Mouse (Mus musculus) forebrain, embryonic 10.5 days (tissue): Measurements from ENCODE around the gene Ces3a. TPM values are rescaled to one million over a fixed set of nuclear protein-coding genes. Genes with fewer than 3 reads are reported as not detected.
"Not testable (repeated sequence)": the region's sequence is repeated elsewhere in the genome, so short reads cannot be mapped to it uniquely, and the experiment has no call there.

Experiments used
- DNase-seq: peaks from one replicate; pipeline ENCODE4 v3.0.0-alpha.2; 2017; ENCODE audit warnings: low spot score; ENCODE audit errors: extremely low spot score
- H3K27ac ChIP-seq: fragments of 300-500 bp; sonication (generic); 2 replicates; pipeline ENCODE4 v1.5.1; 2016; ENCODE audit warnings: mild to moderate bottlenecking
- H3K27me3 ChIP-seq: fragments of 300-500 bp; sonication (generic); 2 replicates; pipeline ENCODE4 v1.6.1; 2016; ENCODE audit warnings: mild to moderate bottlenecking; ENCODE audit not compliant: poor library complexity, severe bottlenecking
- H3K36me3 ChIP-seq: fragments of 300-500 bp; sonication (generic); replicated peaks from 2 replicates; pipeline ENCODE4 v1.6.1; 2016; ENCODE audit warnings: mild to moderate bottlenecking, moderate library complexity
- H3K4me1 ChIP-seq: fragments of 300-500 bp; sonication (generic); 2 replicates; pipeline ENCODE4 v1.6.1; 2016
- H3K4me3 ChIP-seq: fragments of 300-500 bp; sonication (generic); 2 replicates; pipeline ENCODE4 v1.5.1; 2016; ENCODE audit warnings: mild to moderate bottlenecking, moderate library complexity
- H3K9me3 ChIP-seq: fragments of 300-500 bp; sonication (generic); 2 replicates; pipeline ENCODE4 v1.6.1; 2016; ENCODE audit warnings: mild to moderate bottlenecking, moderate library complexity
- WGBS: fragments of 180-500 bp; shearing (Covaris S2); methylation state at CpG from one replicate; pipeline ENCODE4 v1.1.7; 2016; 5-methylcytosine and 5-hydroxymethylcytosine counted together
- polyA plus RNA-seq: library from polyadenylated mRNA; unstranded; fragments of >200 nt; fragmentation: Nextera tagmentation; extraction: Ambion mirVana; gene quantifications from 2 replicates; pipeline ENCODE4 v1.2.1, GENCODE M21; 2016

Gene Ces3a
- polyA plus RNA-seq, 1 experiment from 2014 or later = not detected

GRCm38 (mm10) chr8:105066761-105067160 is 18.4 kb downstream of the Ces3a start:
- Histone ChIP-seq H3K36me3 (no peaks in the 10 kb centered on the region), H3K27ac (no peak overlapping the region), H3K4me1 (no peaks in the 10 kb centered on the region), H3K9me3 (no peaks in the 10 kb centered on the region; the same call in 1 of the 2 replicates), H3K27me3 (no peaks in the 10 kb centered on the region), H3K4me3 (no peak overlapping the region)
- DNase-seq = peak; percentile 47
- WGBS = 13% methylated on average over 1 of the region's 1 CpGs

GRCm38 (mm10) chr8:105067905-105068304 is 19.5 kb downstream of the Ces3a start:
- not testable (repeated sequence) for DNase-seq, H3K27me3 ChIP-seq, H3K4me1 ChIP-seq, H3K9me3 ChIP-seq, H3K36me3 ChIP-seq, H3K4me3 ChIP-seq, H3K27ac ChIP-seq
- WGBS = 82% methylated on average over 7 of the region's 7 CpGs

- Histone ChIP-seq H3K27ac (no peak overlapping the region), H3K36me3 (no peaks in the 10 kb centered on the region), H3K4me1 (no peaks in the 10 kb centered on the region), H3K27me3 (no peaks in the 10 kb centered on the region), H3K4me3 (no peak overlapping the region), H3K9me3 (no peaks in the 10 kb centered on the region; the same call in 1 of the 2 replicates)
- no peak for DNase-seq
These were observed 20.6 kb downstream of the Ces3a start for GRCm38 (mm10) chr8:105068971-105069370.

GRCm38 (mm10) chr8:105076601-105077000 is 28.2 kb downstream of the Ces3a start:
- DNase-seq = no peak
- Histone ChIP-seq H3K27me3 (no peaks in the 10 kb centered on the region), H3K4me3 (no peak overlapping the region), H3K27ac (no peak overlapping the region), H3K9me3 (peaks cover 7% of the 10 kb centered on the region; the same call in 1 of the 2 replicates), H3K36me3 (no peaks in the 10 kb centered on the region), H3K4me1 (no peaks in the 10 kb centered on the region)
- WGBS = 92% methylated on average over 4 of the region's 4 CpGs

GRCm38 (mm10) chr8:105077071-105077470 is 28.7 kb downstream of the Ces3a start:
- Histone ChIP-seq H3K27me3 (no peaks in the 10 kb centered on the region), H3K4me1 (no peaks in the 10 kb centered on the region), H3K4me3 (no peak overlapping the region), H3K9me3 (peaks cover 7% of the 10 kb centered on the region; the same call in 1 of the 2 replicates), H3K36me3 (no peaks in the 10 kb centered on the region), H3K27ac (no peak overlapping the region)
- no peak for DNase-seq
- 76% methylated on average over 6 of the region's 6 CpGs for WGBS

- H3K4me3 ChIP-seq = no peak overlapping the region
- no peak for DNase-seq
- H3K4me1 ChIP-seq = no peaks in the 10 kb centered on the region
- WGBS = 86% methylated on average over 5 of the region's 5 CpGs
- H3K27ac ChIP-seq = no peak overlapping the region
- no peaks in the 10 kb centered on the region for H3K36me3 ChIP-seq
- peaks cover 7% of the 10 kb centered on the region; the same call in 1 of the 2 replicates for H3K9me3 ChIP-seq
- H3K27me3 ChIP-seq = no peaks in the 10 kb centered on the region
These were observed 30.2 kb downstream of the Ces3a start for GRCm38 (mm10) chr8:105078591-105078990.

- Histone ChIP-seq H3K27ac (no peak overlapping the region), H3K4me3 (no peak overlapping the region), H3K4me1 (no peaks in the 10 kb centered on the region), H3K9me3 (peaks cover 7% of the 10 kb centered on the region; the same call in 1 of the 2 replicates), H3K27me3 (no peaks in the 10 kb centered on the region), H3K36me3 (no peaks in the 10 kb centered on the region)
- WGBS = 78% methylated on average over 5 of the region's 5 CpGs
- no peak for DNase-seq
These were observed 32.5 kb downstream of the Ces3a start for GRCm38 (mm10) chr8:105080814-105081336.

- Histone ChIP-seq H3K9me3 (no peaks in the 10 kb centered on the region), H3K4me1 (no peaks in the 10 kb centered on the region), H3K36me3 (no peaks in the 10 kb centered on the region), H3K4me3 (no peak within 1 kb of the TSS), H3K27ac (no peak within 1 kb of the TSS), H3K27me3 (no peaks in the 10 kb centered on the region)
- DNase-seq = no peak
- WGBS = 82% methylated on average over 7 of the region's 7 CpGs
These were observed 35.1 kb downstream of the Ces3a start, which contains the start of gene Ces3b for GRCm38 (mm10) chr8:105083449-105084050. Gene Ces3b, plus strand, starts transcription at chr8:105083753.

GRCm38 (mm10) chr8:105088166-105088565 is 39.8 kb downstream of the Ces3a start:
- DNase-seq, H3K36me3 ChIP-seq, H3K4me3 ChIP-seq, H3K27ac ChIP-seq, H3K4me1 ChIP-seq, H3K27me3 ChIP-seq, H3K9me3 ChIP-seq: not testable (repeated sequence)
- 83% methylated on average over 5 of the region's 5 CpGs for WGBS

GRCm38 (mm10) chr8:105088581-105088980 is 40.2 kb downstream of the Ces3a start:
- H3K4me1 ChIP-seq = no peaks in the 10 kb centered on the region
- H3K27me3 ChIP-seq = no peaks in the 10 kb centered on the region
- H3K4me3 ChIP-seq = no peak overlapping the region
- 70% methylated on average over 4 of the region's 4 CpGs for WGBS
- H3K27ac ChIP-seq = no peak overlapping the region
- no peak for DNase-seq
- H3K9me3 ChIP-seq = no peaks in the 10 kb centered on the region
- no peaks in the 10 kb centered on the region for H3K36me3 ChIP-seq

GRCm38 (mm10) chr8:105093992-105094391 is 45.6 kb downstream of the Ces3a start:
- Histone ChIP-seq H3K4me3 (no peak overlapping the region), H3K27me3 (no peaks in the 10 kb centered on the region), H3K9me3 (no peaks in the 10 kb centered on the region), H3K27ac (no peak overlapping the region), H3K4me1 (no peaks in the 10 kb centered on the region), H3K36me3 (no peaks in the 10 kb centered on the region)
- DNase-seq = no peak
- 81% methylated on average over 3 of the region's 3 CpGs for WGBS

- 75% methylated on average over 4 of the region's 4 CpGs for WGBS
- H3K4me3 ChIP-seq, H3K36me3 ChIP-seq, H3K27me3 ChIP-seq, DNase-seq, H3K27ac ChIP-seq, H3K4me1 ChIP-seq, H3K9me3 ChIP-seq: not testable (repeated sequence)
These were observed 53.8 kb downstream of the Ces3a start for GRCm38 (mm10) chr8:105102101-105102785.

- H3K4me1 ChIP-seq, H3K9me3 ChIP-seq, H3K27ac ChIP-seq, H3K36me3 ChIP-seq, DNase-seq, H3K27me3 ChIP-seq, H3K4me3 ChIP-seq: not testable (repeated sequence)
- WGBS = 88% methylated on average over 5 of the region's 5 CpGs
These were observed 55.3 kb downstream of the Ces3a start for GRCm38 (mm10) chr8:105103701-105104100.
